Mouse (Mus musculus): ENCODE data around the gene Arfgef2. TPM values are rescaled to one million over a fixed set of nuclear protein-coding genes. Genes with fewer than 3 reads are reported as not detected.

Arfgef2 gene
- total RNA-seq, 1 experiment = 23.6 TPM

GRCm38 (mm10) chr2:166799615-166800472 lies 5.5 kb upstream of the Arfgef2 start:
- Histone ChIP-seq H3K36me3 (ENCODE audit: control insufficient read depth, insufficient read depth, low read length, poor library complexity, severe bottlenecking) (peaks cover 16% of the 10 kb centered on the region), H3K27ac (ENCODE audit: insufficient read depth, low read depth, low read length, poor library complexity, severe bottlenecking) (no peak overlapping the region), H3K4me3 (ENCODE audit: insufficient read depth in 1 of 2, low read depth in 1 of 2, low read length in 2 of 2, poor library complexity in 1 of 2, severe bottlenecking in 1 of 2) (no peak overlapping the region), H3K9me3 (ENCODE audit: control insufficient read depth, insufficient read depth, low read depth, low read length) (no peaks in the 10 kb centered on the region), H3K4me1 (ENCODE audit: control insufficient read depth in 2 of 2, insufficient read depth in 2 of 2, low read length in 2 of 2, poor library complexity in 1 of 2) (peaks cover 4 to 8% of the 10 kb centered on the region in 2 experiments; a peak in 3 of 4 replicates), H3K9ac (ENCODE audit: insufficient read depth, low read depth, low read length, poor library complexity, severe bottlenecking) (no peak overlapping the region)
- no peak for TF ChIP-seq CHD2 (IDR thresholded peaks at IDR 0.05; ENCODE audit: low read depth, low read length)
- TF ChIP-seq ZC3H11A (IDR thresholded peaks at IDR 0.05; ENCODE audit: borderline replicate concordance, low read depth, low read length) = no peak
- no peak for TF ChIP-seq HCFC1 (IDR thresholded peaks at IDR 0.05; ENCODE audit: borderline replicate concordance, insufficient read depth, low read length)
- no peak for TF ChIP-seq ZNF384 (IDR thresholded peaks at IDR 0.05; ENCODE audit: low read depth, low read length)
- TF ChIP-seq MAFK (IDR thresholded peaks at IDR 0.05; ENCODE audit: insufficient read depth, low read depth, low read length) = no peak
- no peak for DNase-seq (ENCODE audit: low read depth, low spot score)
- in situ Hi-C loops (cut with MboI; ENCODE audit: low sequenced_read_pairs in 2 of 2, unreplicated experiment in 2 of 2) = loop anchor here in 1 of 2 experiments (25.0 kb wide), 1 partner anchor 213 kb away; no protein-coding TSS in a partner anchor

DNA sequence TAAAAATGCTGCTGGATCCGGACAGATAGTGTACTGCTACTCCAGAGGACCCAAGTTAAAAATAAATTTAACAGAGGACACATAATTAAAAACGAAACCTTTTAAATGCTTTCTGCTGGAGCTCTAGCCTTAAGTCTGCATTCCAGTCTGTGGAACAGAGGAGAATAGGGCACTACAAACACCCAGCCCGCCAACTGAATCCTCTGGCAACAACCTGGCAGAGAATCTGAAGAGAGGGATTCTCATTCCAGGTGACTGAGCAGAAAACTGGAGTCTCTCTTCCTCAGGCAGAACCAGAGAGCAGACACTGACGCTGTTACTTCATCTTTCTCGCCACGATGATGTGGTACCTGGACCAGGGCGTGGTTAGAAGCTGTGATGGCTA lies 4.9 kb upstream of the Arfgef2 start:
- in situ Hi-C loops (cut with MboI; ENCODE audit: low sequenced_read_pairs in 2 of 2, unreplicated experiment in 2 of 2) = no loop called here
- Histone ChIP-seq H3K4me3 (ENCODE audit: insufficient read depth in 1 of 2, low read depth in 1 of 2, low read length in 2 of 2, poor library complexity in 1 of 2, severe bottlenecking in 1 of 2) (no peak overlapping the region), H3K4me1 (ENCODE audit: control insufficient read depth in 2 of 2, insufficient read depth in 2 of 2, low read length in 2 of 2, poor library complexity in 1 of 2) (peaks cover 4 to 8% of the 10 kb centered on the region in 2 experiments; a peak in 3 of 4 replicates), H3K9me3 (ENCODE audit: control insufficient read depth, insufficient read depth, low read depth, low read length) (no peaks in the 10 kb centered on the region), H3K9ac (ENCODE audit: insufficient read depth, low read depth, low read length, poor library complexity, severe bottlenecking) (no peak overlapping the region), H3K36me3 (ENCODE audit: control insufficient read depth, insufficient read depth, low read length, poor library complexity, severe bottlenecking) (peaks cover 16% of the 10 kb centered on the region), H3K27ac (ENCODE audit: insufficient read depth, low read depth, low read length, poor library complexity, severe bottlenecking) (no peak overlapping the region)
- no peak for DNase-seq (ENCODE audit: low read depth, low spot score)
- TF ChIP-seq ZNF384 (IDR thresholded peaks at IDR 0.05; ENCODE audit: low read depth, low read length) (no peak), ZC3H11A (IDR thresholded peaks at IDR 0.05; ENCODE audit: borderline replicate concordance, low read depth, low read length) (no peak), HCFC1 (IDR thresholded peaks at IDR 0.05; ENCODE audit: borderline replicate concordance, insufficient read depth, low read length) (no peak), MAFK (IDR thresholded peaks at IDR 0.05; ENCODE audit: insufficient read depth, low read depth, low read length) (no peak), CHD2 (IDR thresholded peaks at IDR 0.05; ENCODE audit: low read depth, low read length) (no peak)

GRCm38 (mm10) chr2:166801436-166801835 lies 4.0 kb upstream of the Arfgef2 start:
- H3K9me3 ChIP-seq (ENCODE audit: control insufficient read depth, insufficient read depth, low read depth, low read length) = no peaks in the 10 kb centered on the region
- H3K27ac ChIP-seq (ENCODE audit: insufficient read depth, low read depth, low read length, poor library complexity, severe bottlenecking) = no peak overlapping the region
- no peak overlapping the region for H3K4me3 ChIP-seq (ENCODE audit: insufficient read depth in 1 of 2, low read depth in 1 of 2, low read length in 2 of 2, poor library complexity in 1 of 2, severe bottlenecking in 1 of 2)
- TF ChIP-seq ZNF384 (IDR thresholded peaks at IDR 0.05; ENCODE audit: low read depth, low read length) (no peak), ZC3H11A (IDR thresholded peaks at IDR 0.05; ENCODE audit: borderline replicate concordance, low read depth, low read length) (no peak), CHD2 (IDR thresholded peaks at IDR 0.05; ENCODE audit: low read depth, low read length) (no peak), MAFK (IDR thresholded peaks at IDR 0.05; ENCODE audit: insufficient read depth, low read depth, low read length) (no peak), HCFC1 (IDR thresholded peaks at IDR 0.05; ENCODE audit: borderline replicate concordance, insufficient read depth, low read length) (no peak)
- H3K36me3 ChIP-seq (ENCODE audit: control insufficient read depth, insufficient read depth, low read length, poor library complexity, severe bottlenecking) = peaks cover 11% of the 10 kb centered on the region; the same call in 1 of the 2 replicates
- peaks cover 3 to 8% of the 10 kb centered on the region in 2 experiments; a peak in 2 of 4 replicates for H3K4me1 ChIP-seq (ENCODE audit: control insufficient read depth in 2 of 2, insufficient read depth in 2 of 2, low read length in 2 of 2, poor library complexity in 1 of 2)
- in situ Hi-C loops (cut with MboI; ENCODE audit: low sequenced_read_pairs in 2 of 2, unreplicated experiment in 2 of 2) = no loop called here
- no peak for DNase-seq (ENCODE audit: low read depth, low spot score)
- H3K9ac ChIP-seq (ENCODE audit: insufficient read depth, low read depth, low read length, poor library complexity, severe bottlenecking) = no peak overlapping the region

- peaks cover 5 to 8% of the 10 kb centered on the region in 2 experiments; a peak in 2 of 4 replicates for H3K4me1 ChIP-seq (ENCODE audit: control insufficient read depth in 2 of 2, insufficient read depth in 2 of 2, low read length in 2 of 2, poor library complexity in 1 of 2)
- no peak overlapping the region for H3K27ac ChIP-seq (ENCODE audit: insufficient read depth, low read depth, low read length, poor library complexity, severe bottlenecking)
- no peaks in the 10 kb centered on the region for H3K36me3 ChIP-seq (ENCODE audit: control insufficient read depth, insufficient read depth, low read length, poor library complexity, severe bottlenecking)
- H3K4me3 ChIP-seq (ENCODE audit: insufficient read depth in 1 of 2, low read depth in 1 of 2, low read length in 2 of 2, poor library complexity in 1 of 2, severe bottlenecking in 1 of 2) = no peak overlapping the region
- H3K9ac ChIP-seq (ENCODE audit: insufficient read depth, low read depth, low read length, poor library complexity, severe bottlenecking) = no peak overlapping the region
- no peak for DNase-seq (ENCODE audit: low read depth, low spot score)
- no peak for TF ChIP-seq MAFK (IDR thresholded peaks at IDR 0.05; ENCODE audit: insufficient read depth, low read depth, low read length)
- TF ChIP-seq ZNF384 (IDR thresholded peaks at IDR 0.05; ENCODE audit: low read depth, low read length) = no peak
- TF ChIP-seq ZC3H11A (IDR thresholded peaks at IDR 0.05; ENCODE audit: borderline replicate concordance, low read depth, low read length) = no peak
- no peak for TF ChIP-seq CHD2 (IDR thresholded peaks at IDR 0.05; ENCODE audit: low read depth, low read length)
- TF ChIP-seq HCFC1 (IDR thresholded peaks at IDR 0.05; ENCODE audit: borderline replicate concordance, insufficient read depth, low read length) = no peak
- no peaks in the 10 kb centered on the region for H3K9me3 ChIP-seq (ENCODE audit: control insufficient read depth, insufficient read depth, low read depth, low read length)
- in situ Hi-C loops (cut with MboI; ENCODE audit: low sequenced_read_pairs in 2 of 2, unreplicated experiment in 2 of 2) = no loop called here
Observed at GRCm38 (mm10) chr2:166803298-166803697, 2.1 kb upstream of the Arfgef2 start.

Data from ES-E14 (cell line).